Mouse (Mus musculus) forebrain, embryonic 16.5 days (tissue): ENCODE data around the gene Nek7. TPM values are rescaled to one million over a fixed set of nuclear protein-coding genes. Genes with fewer than 3 reads are reported as not detected.

Source experiments
- ATAC-seq: fragments of 200-750 bp; cut with Nextera tagmentation; 2 replicates; pipeline ENCODE4 v1.8.0; 2017; ENCODE audit warnings: mild to moderate bottlenecking, moderate library complexity
- H3K27ac ChIP-seq: fragments of 300-500 bp; sonication (generic); 2 replicates; pipeline ENCODE4 v1.5.1; 2014; ENCODE audit warnings: low read length, control low read depth
- H3K27me3 ChIP-seq: fragments of 300-500 bp; sonication (generic); replicated peaks from 2 replicates; pipeline ENCODE4 v1.6.1; 2014; ENCODE audit warnings: low read length; ENCODE audit not compliant: control insufficient read depth, insufficient read depth
- H3K36me3 ChIP-seq: fragments of 300-500 bp; sonication (generic); 2 replicates; pipeline ENCODE4 v1.6.1; 2014; ENCODE audit not compliant: control insufficient read depth, insufficient read depth
- H3K4me1 ChIP-seq: fragments of 300-500 bp; sonication (generic); replicated peaks from 2 replicates; pipeline ENCODE4 v1.6.1; 2014; ENCODE audit warnings: low read length; ENCODE audit not compliant: control insufficient read depth, insufficient read depth
- H3K4me2 ChIP-seq: fragments of 300-500 bp; sonication (generic); 2 replicates; pipeline ENCODE4 v1.6.1; 2014; ENCODE audit warnings: mild to moderate bottlenecking, low read length, control low read depth
- H3K4me3 ChIP-seq: fragments of 300-500 bp; sonication (generic); replicated peaks from 2 replicates; pipeline ENCODE4 v1.5.1; 2014; ENCODE audit warnings: mild to moderate bottlenecking, low read length, control low read depth
- H3K9ac ChIP-seq: fragments of 300-500 bp; sonication (generic); replicated peaks from 2 replicates; pipeline ENCODE4 v1.6.1; 2014; ENCODE audit warnings: low read depth, low read length, control low read depth
- H3K9me3 ChIP-seq: fragments of 300-500 bp; sonication (generic); 2 replicates; pipeline ENCODE4 v1.6.1; 2016; ENCODE audit warnings: low read length; ENCODE audit not compliant: control insufficient read depth
- WGBS: fragments of 180-500 bp; shearing (Covaris S2); extraction: QIAGEN DNeasy Blood & Tissue Kit; methylation state at CpG from one replicate; pipeline ENCODE4 v1.1.7; 2014; 5-methylcytosine and 5-hydroxymethylcytosine counted together
- polyA plus RNA-seq: library from polyadenylated mRNA; unstranded; fragments of >200 nt; fragmentation: Nextera tagmentation; extraction: Ambion mirVana; gene quantifications from 2 replicates; pipeline ENCODE4 v1.2.1, GENCODE M21; 2015

Nek7 gene
- polyA plus RNA-seq, 1 experiment from 2014 or later = 9.5 TPM

- Histone ChIP-seq H3K27ac (no peak overlapping the region), H3K4me3 (no peak overlapping the region), H3K4me2 (no peak overlapping the region), H3K9ac (no peak overlapping the region), H3K9me3 (no peaks in the 10 kb centered on the region), H3K36me3 (no peaks in the 10 kb centered on the region), H3K27me3 (no peaks in the 10 kb centered on the region), H3K4me1 (no peaks in the 10 kb centered on the region)
- ATAC-seq = no peak
- 82% methylated on average over 8 of the region's 8 CpGs for WGBS
These were observed 78.3 kb downstream of the Nek7 start for GRCm38 (mm10) chr1:138541495-138542169.

GRCm38 (mm10) chr1:138539713-138540112, 80.2 kb downstream of the Nek7 start:
- H3K4me2 ChIP-seq = no peak overlapping the region
- ATAC-seq = no peak
- H3K4me1 ChIP-seq = no peaks in the 10 kb centered on the region
- H3K9ac ChIP-seq = no peak overlapping the region
- H3K36me3 ChIP-seq = no peaks in the 10 kb centered on the region
- no peaks in the 10 kb centered on the region for H3K9me3 ChIP-seq
- no peak overlapping the region for H3K27ac ChIP-seq
- no peak overlapping the region for H3K4me3 ChIP-seq
- WGBS = 75% methylated on average over 1 of the region's 1 CpGs
- no peaks in the 10 kb centered on the region for H3K27me3 ChIP-seq

GRCm38 (mm10) chr1:138538217-138538616, 81.7 kb downstream of the Nek7 start:
- Histone ChIP-seq H3K4me1 (no peaks in the 10 kb centered on the region), H3K36me3 (no peaks in the 10 kb centered on the region), H3K9me3 (no peaks in the 10 kb centered on the region), H3K27me3 (no peaks in the 10 kb centered on the region), H3K4me3 (no peak overlapping the region), H3K9ac (no peak overlapping the region), H3K27ac (no peak overlapping the region), H3K4me2 (no peak overlapping the region)
- ATAC-seq = no peak

GRCm38 (mm10) chr1:138535758-138536574, 84.0 kb downstream of the Nek7 start:
- H3K27ac ChIP-seq = no peak overlapping the region
- no peak overlapping the region for H3K4me3 ChIP-seq
- no peaks in the 10 kb centered on the region for H3K9me3 ChIP-seq
- no peaks in the 10 kb centered on the region for H3K36me3 ChIP-seq
- no peaks in the 10 kb centered on the region for H3K27me3 ChIP-seq
- H3K4me2 ChIP-seq = no peak overlapping the region
- no peak overlapping the region for H3K9ac ChIP-seq
- WGBS = 60% methylated on average over 16 of the region's 16 CpGs
- ATAC-seq = no peak
- H3K4me1 ChIP-seq = no peaks in the 10 kb centered on the region

GRCm38 (mm10) chr1:138530604-138531003, 89.3 kb downstream of the Nek7 start:
- Histone ChIP-seq H3K4me2 (no peak overlapping the region), H3K27ac (no peak overlapping the region), H3K4me3 (no peak overlapping the region), H3K27me3 (no peaks in the 10 kb centered on the region), H3K4me1 (no peaks in the 10 kb centered on the region), H3K9me3 (no peaks in the 10 kb centered on the region), H3K36me3 (no peaks in the 10 kb centered on the region), H3K9ac (no peak overlapping the region)
- no peak for ATAC-seq
- WGBS = 95% methylated on average over 5 of the region's 5 CpGs

- Histone ChIP-seq H3K4me2 (no peak overlapping the region), H3K4me1 (no peaks in the 10 kb centered on the region), H3K27ac (no peak overlapping the region), H3K9me3 (no peaks in the 10 kb centered on the region), H3K27me3 (no peaks in the 10 kb centered on the region), H3K36me3 (no peaks in the 10 kb centered on the region), H3K9ac (no peak overlapping the region), H3K4me3 (no peak overlapping the region)
- 12% methylated on average over 6 of the region's 6 CpGs for WGBS
- ATAC-seq = no peak
These were observed 96.0 kb downstream of the Nek7 start for GRCm38 (mm10) chr1:138523962-138524361.

GRCm38 (mm10) chr1:138518235-138518634, 101.7 kb downstream of the Nek7 start:
- no peak overlapping the region for H3K9ac ChIP-seq
- ATAC-seq = no peak
- no peaks in the 10 kb centered on the region for H3K9me3 ChIP-seq
- H3K27ac ChIP-seq = no peak overlapping the region
- H3K27me3 ChIP-seq = no peaks in the 10 kb centered on the region
- 22% methylated on average over 5 of the region's 5 CpGs for WGBS
- H3K4me1 ChIP-seq = peaks cover 3% of the 10 kb centered on the region
- no peak overlapping the region for H3K4me3 ChIP-seq
- H3K36me3 ChIP-seq = no peaks in the 10 kb centered on the region
- H3K4me2 ChIP-seq = no peak overlapping the region

- ATAC-seq = no peak
- H3K4me1 ChIP-seq = peaks cover 3% of the 10 kb centered on the region
- no peaks in the 10 kb centered on the region for H3K27me3 ChIP-seq
- no peak overlapping the region for H3K4me3 ChIP-seq
- H3K4me2 ChIP-seq = no peak overlapping the region
- no peak overlapping the region for H3K9ac ChIP-seq
- no peak overlapping the region for H3K27ac ChIP-seq
- H3K9me3 ChIP-seq = no peaks in the 10 kb centered on the region
- H3K36me3 ChIP-seq = no peaks in the 10 kb centered on the region
- 50% methylated on average over 6 of the region's 6 CpGs for WGBS
These were observed 102.4 kb downstream of the Nek7 start for GRCm38 (mm10) chr1:138517360-138518099.

- Histone ChIP-seq H3K4me2 (no peak overlapping the region), H3K27ac (no peak overlapping the region), H3K4me3 (no peak overlapping the region), H3K36me3 (no peaks in the 10 kb centered on the region), H3K4me1 (peaks cover 3% of the 10 kb centered on the region), H3K27me3 (no peaks in the 10 kb centered on the region), H3K9ac (no peak overlapping the region), H3K9me3 (no peaks in the 10 kb centered on the region)
- WGBS = 76% methylated on average over 2 of the region's 2 CpGs
- ATAC-seq = no peak
These were observed 103.0 kb downstream of the Nek7 start for GRCm38 (mm10) chr1:138516946-138517345.
